Mouse (Mus musculus): ENCODE results near the gene Gm43552. TPM values are rescaled to one million over a fixed set of nuclear protein-coding genes. Genes with fewer than 3 reads are reported as not detected.
"Not testable (repeated sequence)": the region's sequence is repeated elsewhere in the genome, so short reads cannot be mapped to it uniquely, and the experiment has no call there.

The Gm43552 gene
- polyA plus RNA-seq (2015; fragmentation: Nextera tagmentation; extraction: Ambion mirVana): 1.1 TPM in 1 of 2 replicates, not detected in the other

DNA sequence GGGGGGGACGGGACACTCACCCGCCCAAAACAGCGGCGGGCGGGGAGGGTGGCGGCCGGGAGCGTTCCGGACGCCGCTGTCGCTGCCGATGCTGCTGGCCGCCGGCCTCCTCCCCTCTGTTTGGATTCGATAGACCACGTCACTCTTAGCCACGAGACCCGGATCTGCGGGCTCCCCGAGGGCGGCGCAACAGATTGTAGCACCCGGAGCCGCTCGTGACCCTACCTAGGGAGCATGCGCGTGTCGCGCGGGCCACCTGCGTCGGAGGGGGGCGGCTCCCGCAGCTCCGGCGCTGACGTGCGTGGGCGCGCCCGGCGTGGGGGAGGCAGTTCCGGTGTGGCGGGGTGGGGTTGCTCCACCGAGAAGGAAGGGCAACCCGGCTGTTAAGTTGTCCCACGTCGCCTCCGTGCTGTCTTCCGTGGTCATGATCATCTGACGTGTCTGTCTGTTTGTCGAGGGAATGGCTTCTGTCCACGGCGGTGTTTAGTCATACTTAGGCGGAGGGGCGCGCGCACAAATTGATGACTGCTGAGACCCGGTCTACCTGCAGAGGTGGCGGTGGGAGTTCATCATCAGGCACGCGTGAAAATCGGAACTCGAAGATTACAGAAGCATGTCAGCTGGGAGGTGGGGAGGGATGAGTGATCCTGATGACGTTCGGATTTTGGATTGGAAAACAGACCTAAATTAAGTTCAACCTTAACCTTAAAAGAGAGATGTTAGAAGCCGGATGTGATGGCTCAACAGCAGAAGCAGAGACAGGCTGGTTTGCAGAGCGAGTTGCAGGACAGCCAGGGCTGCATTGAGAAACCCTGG, at the start of gene Gm43552:
Gene Gm43552, minus strand, starts transcription at position 118 of the 816 bp plus-strand sequence.
- no peaks in the 10 kb centered on the region for H3K36me3 ChIP-seq (replicated peaks)
- H3K4me3 ChIP-seq: peak within 1 kb of the TSS; percentile 92
- H3K4me1 ChIP-seq: peaks cover 37% of the 10 kb centered on the region
- peak within 1 kb of the TSS; percentile 81 for H3K4me2 ChIP-seq
- WGBS: under 1% methylated on average over 66 of the region's 69 CpGs
- peak within 1 kb of the TSS; percentile 95 for H3K27ac ChIP-seq
- H3K9me3 ChIP-seq: no peaks in the 10 kb centered on the region
- H3K9ac ChIP-seq: peak within 1 kb of the TSS; percentile 91
- H3K27me3 ChIP-seq (replicated peaks): no peaks in the 10 kb centered on the region
- ATAC-seq (replicated peaks): peak; percentile 98

DNA sequence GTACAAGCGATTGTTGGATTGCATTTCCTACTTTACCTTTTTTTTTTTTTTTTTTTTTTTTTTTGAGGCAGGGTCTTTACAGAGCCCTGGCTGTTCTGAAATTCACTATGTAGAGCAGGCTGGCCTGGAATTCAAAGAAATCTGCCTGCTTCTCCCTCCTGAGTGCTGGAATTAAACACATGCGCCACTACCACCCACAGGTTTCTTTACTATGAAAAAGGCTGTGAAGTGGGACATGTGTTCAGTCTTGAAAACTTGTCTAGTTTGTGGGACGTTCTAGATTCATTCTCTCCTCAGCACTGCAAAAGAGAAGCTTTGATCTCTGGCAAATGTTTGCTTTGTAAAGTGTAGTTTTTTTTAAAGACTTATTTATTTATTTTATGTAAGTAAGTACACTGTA, 49.3 kb upstream of the Gm43552 start:
- Histone ChIP-seq H3K4me1 (peaks cover 14% of the 10 kb centered on the region), H3K9ac (no peak overlapping the region), H3K27me3 (replicated peaks) (no peaks in the 10 kb centered on the region), H3K4me2 (no peak overlapping the region), H3K4me3 (no peak overlapping the region), H3K36me3 (replicated peaks) (no peaks in the 10 kb centered on the region), H3K9me3 (no peaks in the 10 kb centered on the region), H3K27ac (no peak overlapping the region)
- no peak for ATAC-seq (replicated peaks)
- 81% methylated on average over 3 of the region's 3 CpGs for WGBS

DNA sequence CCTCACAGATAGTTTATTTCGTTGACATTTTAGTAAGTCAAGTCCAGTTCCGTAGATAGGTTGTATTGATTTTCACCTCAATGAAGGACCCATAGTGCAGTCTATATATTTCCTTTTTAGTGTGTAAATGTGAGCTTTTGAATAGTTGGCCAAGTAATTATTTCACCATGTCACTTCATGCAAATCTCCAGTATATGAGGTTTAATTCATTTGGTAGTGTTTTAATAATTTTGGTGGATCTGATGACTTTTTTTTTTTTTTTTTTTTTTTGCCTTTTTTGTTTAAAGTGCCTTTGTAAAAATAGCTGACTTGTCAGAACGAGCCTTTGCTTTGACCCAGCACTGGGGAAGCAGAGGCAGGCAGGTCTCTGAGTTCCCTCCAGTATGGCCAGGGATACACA, 47.2 kb upstream of the Gm43552 start:
- Histone ChIP-seq H3K4me1 (peaks cover 21% of the 10 kb centered on the region), H3K36me3 (replicated peaks) (no peaks in the 10 kb centered on the region), H3K27me3 (replicated peaks) (no peaks in the 10 kb centered on the region), H3K4me2 (no peak overlapping the region), H3K27ac (no peak overlapping the region), H3K9me3 (no peaks in the 10 kb centered on the region), H3K9ac (no peak overlapping the region), H3K4me3 (no peak overlapping the region)
- 97% methylated on average over 3 of the region's 3 CpGs for WGBS
- ATAC-seq (replicated peaks): no peak

DNA sequence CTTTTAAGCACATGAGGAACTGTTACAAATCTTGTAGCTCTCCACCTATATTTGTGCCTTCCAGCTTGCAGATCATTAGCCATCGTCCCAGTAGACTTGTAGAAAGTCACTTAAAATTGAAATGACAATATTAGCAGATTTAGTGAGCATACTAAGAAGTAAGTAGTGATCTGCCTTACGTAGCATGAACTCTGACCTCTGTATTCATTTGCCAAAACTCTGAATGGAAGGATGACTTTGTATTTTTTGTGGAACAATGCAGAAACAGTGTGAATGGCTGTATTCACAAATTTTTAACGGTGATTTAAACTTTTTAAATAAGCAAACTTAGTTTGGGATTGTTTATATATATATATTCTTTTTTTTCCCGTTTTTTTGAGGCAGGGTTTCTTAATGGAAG, 46.2 kb upstream of the Gm43552 start:
- H3K9ac ChIP-seq: no peak overlapping the region
- no peaks in the 10 kb centered on the region for H3K36me3 ChIP-seq (replicated peaks)
- H3K4me2 ChIP-seq: peak overlapping the region; percentile 36
- H3K27me3 ChIP-seq (replicated peaks): no peaks in the 10 kb centered on the region
- H3K9me3 ChIP-seq: no peaks in the 10 kb centered on the region
- ATAC-seq (replicated peaks): no peak
- no peak overlapping the region for H3K27ac ChIP-seq
- H3K4me3 ChIP-seq: peak overlapping the region; percentile 10; the same call in 1 of the 2 replicates
- 14% methylated on average over 4 of the region's 4 CpGs for WGBS
- H3K4me1 ChIP-seq: peaks cover 21% of the 10 kb centered on the region

DNA sequence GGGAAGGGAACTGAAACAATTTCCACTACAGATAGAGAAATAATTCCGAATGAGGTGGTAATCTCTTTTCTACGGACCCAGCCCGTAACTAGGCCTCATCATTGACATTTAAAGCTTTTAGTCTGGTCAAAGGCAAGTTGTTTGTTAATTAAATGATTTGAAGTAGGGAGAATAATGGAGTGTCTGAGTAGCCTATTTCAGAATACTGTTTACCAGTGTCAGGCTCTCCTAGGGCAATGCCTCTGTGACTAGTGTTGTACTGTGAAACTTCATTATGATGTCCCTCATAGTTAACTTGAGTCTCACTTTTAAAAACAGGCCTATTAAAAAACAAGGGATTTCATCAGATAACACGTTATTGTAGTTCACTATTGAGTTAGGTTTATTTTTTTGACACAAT, 45.5 kb upstream of the Gm43552 start:
- Histone ChIP-seq H3K4me2 (peak overlapping the region; percentile 67), H3K27ac (peak overlapping the region; percentile 98), H3K4me3 (peak overlapping the region; percentile 94), H3K27me3 (replicated peaks) (no peaks in the 10 kb centered on the region), H3K9ac (peak overlapping the region; percentile 93), H3K9me3 (no peaks in the 10 kb centered on the region), H3K36me3 (replicated peaks) (no peaks in the 10 kb centered on the region), H3K4me1 (peaks cover 21% of the 10 kb centered on the region)
- 2% methylated on average over 4 of the region's 4 CpGs for WGBS
- ATAC-seq (replicated peaks): no peak

DNA sequence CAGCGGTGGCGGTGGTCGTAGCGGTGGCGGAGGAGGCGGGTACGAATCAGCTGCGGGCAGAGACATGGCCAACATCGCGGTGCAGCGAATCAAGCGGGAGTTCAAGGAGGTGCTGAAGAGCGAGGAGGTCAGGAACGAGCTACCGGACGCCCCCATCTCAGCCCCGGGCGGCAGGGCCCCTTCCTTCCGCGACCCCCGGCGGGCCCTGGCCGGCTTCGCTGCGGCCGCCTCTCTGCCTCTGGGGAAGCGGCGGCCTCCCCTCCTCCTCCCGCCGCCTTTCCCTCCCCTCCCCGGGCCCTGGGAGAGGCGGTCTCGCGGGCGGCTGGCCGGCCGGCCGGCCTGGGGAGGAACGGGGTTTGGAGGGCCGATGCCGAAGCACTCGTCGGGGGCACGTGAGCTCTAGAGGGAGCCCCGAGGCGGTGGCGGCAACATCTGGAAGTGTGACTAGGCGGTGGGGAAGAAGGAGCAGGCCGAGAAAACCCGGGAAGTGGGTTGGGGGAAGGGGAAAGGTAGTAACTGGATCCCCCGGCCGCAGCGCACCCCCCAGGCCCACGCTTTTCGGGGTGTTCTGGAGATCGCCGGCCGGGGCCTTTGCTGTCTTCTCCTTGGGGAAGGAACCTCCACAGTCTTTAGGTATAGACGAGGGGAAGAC, 44.9 kb upstream of the Gm43552 start:
- peak; percentile 82 for ATAC-seq (replicated peaks)
- H3K4me3 ChIP-seq: peak overlapping the region; percentile 94
- peaks cover 21% of the 10 kb centered on the region for H3K4me1 ChIP-seq
- no peaks in the 10 kb centered on the region for H3K36me3 ChIP-seq (replicated peaks)
- H3K9me3 ChIP-seq: no peaks in the 10 kb centered on the region
- peak overlapping the region; percentile 93 for H3K9ac ChIP-seq
- peak overlapping the region; percentile 67 for H3K4me2 ChIP-seq
- H3K27me3 ChIP-seq (replicated peaks): no peaks in the 10 kb centered on the region
- WGBS: under 1% methylated on average over 52 of the region's 59 CpGs
- H3K27ac ChIP-seq: peak overlapping the region; percentile 98

DNA sequence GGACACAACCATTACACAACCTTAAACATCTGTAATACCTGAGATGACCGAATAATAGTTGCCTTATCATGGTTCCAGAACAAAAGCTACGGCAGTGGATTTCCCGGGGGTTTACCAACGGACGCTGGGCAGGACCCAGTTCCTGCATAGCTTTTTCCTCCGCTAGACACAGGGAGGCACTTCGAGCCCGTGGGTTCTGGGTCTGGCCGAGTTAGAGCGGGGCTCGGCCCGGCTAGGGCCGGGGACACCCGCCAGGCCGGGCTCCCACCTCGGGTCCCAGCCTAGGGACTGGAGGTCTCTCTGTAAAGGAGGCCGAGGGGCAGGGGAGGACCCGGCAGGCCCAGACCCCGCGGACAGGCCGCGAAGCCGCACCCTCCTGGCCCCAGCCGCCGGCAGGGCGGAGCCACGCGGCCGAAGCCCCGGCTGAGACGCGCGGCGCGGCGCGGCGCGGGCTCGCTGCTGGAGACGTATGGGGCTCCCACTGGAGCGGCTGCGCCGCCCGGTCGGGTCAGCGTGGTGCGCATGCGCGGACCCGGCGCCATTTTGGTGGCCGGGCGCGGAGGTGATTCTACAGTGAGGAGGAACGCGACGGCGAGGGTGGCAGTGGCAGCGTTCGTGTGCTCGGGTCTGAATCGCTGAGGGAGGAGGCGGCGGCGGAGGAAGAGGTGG, 44.3 kb upstream of the Gm43552 start, which contains the start of the genes Smim14 and Ube2k:
Gene Smim14, minus strand, starts transcription at position 434 of the 669 bp plus-strand sequence.
Gene Ube2k, plus strand, starts transcription at position 483 of the 669 bp plus-strand sequence.
- Histone ChIP-seq H3K4me2 (peak within 1 kb of the TSS; percentile 67), H3K4me3 (peak within 1 kb of the TSS; percentile 94), H3K36me3 (replicated peaks) (no peaks in the 10 kb centered on the region), H3K27ac (peak within 1 kb of the TSS; percentile 98), H3K4me1 (peaks cover 17% of the 10 kb centered on the region), H3K27me3 (replicated peaks) (no peaks in the 10 kb centered on the region), H3K9me3 (no peaks in the 10 kb centered on the region), H3K9ac (peak within 1 kb of the TSS; percentile 93)
- under 1% methylated on average over 61 of the region's 66 CpGs for WGBS
- ATAC-seq (replicated peaks): peak; percentile 96

DNA sequence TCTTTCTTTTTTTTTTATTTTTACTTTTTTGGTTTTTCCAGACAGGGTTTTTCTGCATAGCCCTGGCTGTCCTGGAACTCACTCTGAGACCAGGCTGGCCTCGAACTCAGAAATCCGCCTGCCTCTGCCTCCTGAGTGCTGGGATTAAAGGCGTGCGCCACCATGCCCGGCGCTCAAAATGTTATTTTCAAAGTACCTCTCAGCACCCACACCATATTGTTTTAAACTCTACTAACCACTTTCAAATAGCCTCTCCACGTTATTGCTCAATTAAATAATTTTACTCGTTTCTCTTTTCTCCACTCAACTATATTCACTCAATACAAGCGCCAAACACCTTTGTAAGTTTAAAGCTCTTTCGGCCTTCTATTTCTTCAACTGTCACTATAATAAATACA, 43.4 kb upstream of the Gm43552 start:
- WGBS: 80% methylated on average over 10 of the region's 10 CpGs
- Histone ChIP-seq H3K4me3 (peak overlapping the region; percentile 94), H3K9ac (peak overlapping the region; percentile 93), H3K4me1 (peaks cover 17% of the 10 kb centered on the region), H3K4me2 (peak overlapping the region; percentile 67), H3K27ac (peak overlapping the region; percentile 98)
- ATAC-seq (replicated peaks); H3K9me3 ChIP-seq; H3K27me3 ChIP-seq (replicated peaks); H3K36me3 ChIP-seq (replicated peaks): not testable (repeated sequence)

DNA sequence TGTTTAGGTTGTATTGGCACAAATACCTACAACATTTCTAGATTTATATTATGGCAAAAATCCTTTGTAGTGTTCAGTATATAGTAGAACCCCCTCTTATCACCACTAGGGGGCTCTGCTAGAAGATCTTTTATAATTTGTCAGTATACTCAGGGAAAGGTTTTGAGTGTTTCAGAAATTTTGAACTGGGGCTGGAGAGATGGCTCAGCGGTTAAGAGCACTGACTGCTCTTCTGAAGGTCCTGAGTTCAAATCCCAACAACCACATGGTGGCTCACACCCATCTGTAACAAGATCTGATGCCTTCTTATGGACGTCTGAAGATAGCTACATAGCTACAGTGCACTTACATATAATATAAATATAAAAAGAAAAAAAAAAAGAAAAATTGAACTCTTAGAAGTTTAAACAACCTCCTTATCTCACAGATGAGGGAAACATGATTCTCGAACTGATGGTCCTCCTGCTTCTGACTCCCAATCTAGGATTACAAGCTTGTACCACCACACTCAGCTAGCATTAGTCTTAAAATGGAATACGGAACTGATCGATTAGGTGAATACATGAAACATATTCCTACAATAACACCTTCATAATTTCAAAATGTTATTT, 42.9 kb upstream of the Gm43552 start:
- no peaks in the 10 kb centered on the region for H3K9me3 ChIP-seq
- H3K4me3 ChIP-seq: no peak overlapping the region
- H3K27me3 ChIP-seq (replicated peaks): no peaks in the 10 kb centered on the region
- no peak for ATAC-seq (replicated peaks)
- H3K27ac ChIP-seq: no peak overlapping the region
- H3K4me1 ChIP-seq: peaks cover 17% of the 10 kb centered on the region
- 77% methylated on average over 5 of the region's 5 CpGs for WGBS
- H3K9ac ChIP-seq: no peak overlapping the region
- no peak overlapping the region for H3K4me2 ChIP-seq
- no peaks in the 10 kb centered on the region for H3K36me3 ChIP-seq (replicated peaks)

DNA sequence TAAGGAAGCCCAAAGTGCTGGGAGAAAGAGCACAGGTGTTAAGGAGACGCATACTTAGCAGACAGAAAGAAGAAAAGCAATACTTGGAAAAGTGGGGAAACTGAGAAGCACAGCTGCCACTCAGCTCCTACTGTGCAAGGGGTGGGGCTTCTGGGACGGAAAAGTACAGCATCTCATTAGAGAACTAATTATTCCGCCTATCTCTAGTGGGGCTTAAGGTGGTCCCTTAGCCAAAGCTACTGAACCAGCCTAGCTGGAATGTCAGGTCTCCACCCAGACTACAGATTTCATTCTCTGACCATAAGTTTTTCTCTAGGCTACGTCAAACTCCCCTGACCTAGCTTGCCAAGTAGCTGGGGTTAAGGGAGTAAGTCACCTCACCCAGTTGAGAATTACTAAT, 41.9 kb upstream of the Gm43552 start:
- no peak overlapping the region for H3K4me3 ChIP-seq
- H3K36me3 ChIP-seq (replicated peaks): no peaks in the 10 kb centered on the region
- H3K9me3 ChIP-seq: no peaks in the 10 kb centered on the region
- H3K4me2 ChIP-seq: no peak overlapping the region
- WGBS: 70% methylated on average over 4 of the region's 4 CpGs
- no peak for ATAC-seq (replicated peaks)
- H3K9ac ChIP-seq: no peak overlapping the region
- H3K27ac ChIP-seq: no peak overlapping the region
- peaks cover 15% of the 10 kb centered on the region for H3K4me1 ChIP-seq
- no peaks in the 10 kb centered on the region for H3K27me3 ChIP-seq (replicated peaks)

DNA sequence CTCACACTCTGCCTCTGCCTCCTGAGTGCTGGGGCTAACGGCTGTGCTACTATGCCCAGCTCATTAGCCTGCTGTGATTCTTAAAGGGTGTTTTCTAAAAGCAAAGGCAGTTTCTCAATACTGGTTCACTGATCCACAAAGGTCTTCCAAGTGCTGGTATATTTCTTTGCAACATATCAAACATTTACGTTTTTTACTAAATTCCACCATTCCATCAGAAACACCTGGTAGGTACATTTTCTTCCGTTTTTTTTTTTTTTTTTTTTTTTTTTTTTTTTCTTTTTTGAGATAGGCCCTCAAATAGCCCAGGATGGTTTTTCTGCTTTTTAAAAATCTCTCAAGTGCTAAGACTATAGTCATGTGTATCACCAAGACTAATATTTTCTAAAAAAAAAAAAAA, 38.6 kb upstream of the Gm43552 start:
- no peaks in the 10 kb centered on the region for H3K9me3 ChIP-seq
- no peaks in the 10 kb centered on the region for H3K27me3 ChIP-seq (replicated peaks)
- no peak overlapping the region for H3K4me2 ChIP-seq
- H3K4me3 ChIP-seq: no peak overlapping the region
- H3K4me1 ChIP-seq: peaks cover 4% of the 10 kb centered on the region
- ATAC-seq (replicated peaks): no peak
- no peak overlapping the region for H3K9ac ChIP-seq
- no peaks in the 10 kb centered on the region for H3K36me3 ChIP-seq (replicated peaks)
- no peak overlapping the region for H3K27ac ChIP-seq
- 70% methylated on average over 3 of the region's 3 CpGs for WGBS

Data from midbrain, embryonic 15.5 days (tissue).